Mouse (Mus musculus): ENCODE data around the gene Zfp2. TPM values are rescaled to one million over a fixed set of nuclear protein-coding genes. Genes with fewer than 3 reads are reported as not detected.

The Zfp2 gene
- polyA plus RNA-seq (2015; fragmentation: Nextera tagmentation; extraction: Ambion mirVana): 3.7 and 4.6 TPM in 2 replicates

- peak; percentile 93 for DNase-seq (ENCODE audit: low spot score)
Measured at GRCm38 (mm10) chr11:50915671-50916320, at the start of gene Zfp2. Zfp2 (minus strand) TSS chr11:50916165.

DNA sequence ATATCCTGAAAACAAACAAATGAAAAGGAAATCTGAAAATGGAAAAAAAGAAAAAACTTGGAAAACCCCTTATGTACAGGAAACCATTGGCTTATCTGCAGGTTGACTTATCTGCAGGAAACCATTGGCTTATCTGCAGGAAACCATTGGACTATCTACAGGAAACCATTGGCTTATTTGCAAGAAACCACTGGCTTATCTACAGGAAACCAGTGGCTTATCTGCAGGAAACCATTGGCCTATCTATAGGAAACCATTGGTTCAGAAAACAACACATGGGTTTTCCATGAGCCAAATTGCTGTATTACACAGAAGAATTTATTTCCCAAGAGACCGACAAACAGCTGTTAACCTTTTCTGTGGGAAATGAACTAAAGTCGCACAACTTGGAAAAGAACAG is 48.9 kb upstream of the Zfp2 start:
- no peak for DNase-seq (ENCODE audit: low spot score)

DNA sequence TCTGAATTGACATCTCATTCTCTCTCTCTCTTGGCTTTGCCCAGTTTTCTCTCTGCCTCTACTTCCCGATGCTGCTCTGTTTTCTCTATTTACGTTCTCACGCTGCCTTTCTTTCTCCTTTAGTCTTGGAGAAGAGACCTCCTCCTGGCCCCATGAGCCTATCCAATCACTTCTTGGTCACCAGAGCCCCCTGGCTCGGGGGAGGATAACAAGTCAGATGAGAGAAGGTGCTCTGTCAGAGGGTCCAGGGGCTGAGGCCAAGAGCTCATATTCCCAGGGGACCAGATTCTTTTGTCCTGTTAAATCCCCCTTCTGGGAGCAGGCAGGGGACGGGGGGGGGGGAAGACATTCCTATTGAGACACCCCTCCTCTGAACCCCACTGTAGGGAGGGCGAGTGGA is 37.7 kb upstream of the Zfp2 start, which contains the start of gene Prop1:
Gene Prop1, minus strand, starts transcription at position 101 of the 400 bp plus-strand sequence.
- no peak for DNase-seq (ENCODE audit: low spot score)

DNA sequence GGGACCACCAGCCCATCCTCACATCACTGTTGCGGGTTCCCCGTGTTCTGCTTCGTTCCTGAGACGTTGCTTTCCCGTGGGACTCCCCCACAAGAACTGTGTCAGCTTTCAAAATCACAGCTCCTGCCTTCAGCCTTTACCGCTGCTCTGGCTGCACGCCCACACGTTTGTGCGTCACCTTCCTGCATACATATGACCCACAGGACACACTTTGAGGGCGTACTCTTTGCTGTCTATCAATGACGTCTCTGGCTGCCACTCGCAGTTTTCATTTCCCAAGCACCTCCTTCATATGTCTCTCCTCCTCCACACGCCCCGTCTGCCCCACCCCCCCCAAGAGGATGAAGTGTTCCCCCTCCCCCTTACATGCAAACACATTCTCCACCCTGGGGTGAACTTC is 36.3 kb upstream of the Zfp2 start:
- no peak for DNase-seq (ENCODE audit: low spot score)

GRCm38 (mm10) chr11:50943506-50943905 is 27.5 kb upstream of the Zfp2 start, which contains the start of gene 4933414I15Rik:
4933414I15Rik (minus strand) TSS chr11:50943765.
- no peak for DNase-seq (ENCODE audit: low spot score)

GRCm38 (mm10) chr11:50942386-50942785 is 26.4 kb upstream of the Zfp2 start:
- no peak for DNase-seq (ENCODE audit: low spot score)

DNA sequence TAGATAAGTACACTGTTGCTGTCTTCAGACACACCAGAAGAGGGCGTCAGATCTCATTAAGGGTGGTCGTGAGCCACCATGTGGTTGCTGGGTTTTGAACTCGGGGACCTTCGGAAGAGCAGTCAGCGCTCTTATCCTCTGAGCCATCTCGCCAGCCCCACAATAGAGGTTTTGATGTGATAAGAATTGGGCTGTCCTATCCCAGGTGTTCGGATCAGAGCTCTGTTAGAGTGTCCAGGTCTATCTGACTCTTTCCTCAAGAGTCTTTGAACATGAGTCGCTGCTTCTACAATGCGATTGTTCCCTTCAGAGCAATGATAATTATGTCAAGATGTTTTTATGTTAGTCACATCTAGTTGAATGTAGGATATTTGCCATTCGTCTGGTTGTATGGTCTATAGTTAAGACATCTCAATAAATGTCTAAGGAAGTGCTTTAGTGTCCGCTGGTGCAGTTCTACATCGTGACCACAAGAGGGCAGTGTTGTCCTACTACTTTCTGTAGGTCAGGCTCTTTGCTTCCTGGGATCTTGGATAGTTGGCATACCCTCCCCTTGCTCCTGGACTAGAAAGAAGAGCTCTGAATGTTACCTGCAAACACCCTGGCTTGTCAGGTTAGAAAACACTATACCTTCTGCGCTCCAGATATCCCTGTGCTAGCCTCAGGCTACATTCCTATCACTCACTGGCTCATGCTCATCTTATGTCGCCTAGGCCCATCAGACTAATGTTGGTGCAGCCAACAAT is 23.8 kb upstream of the Zfp2 start:
- DNase-seq (ENCODE audit: low spot score): peak; percentile 71

- DNase-seq (ENCODE audit: low spot score): no peak
Measured at GRCm38 (mm10) chr11:50938435-50938834, 22.5 kb upstream of the Zfp2 start.

- no peak for DNase-seq (ENCODE audit: low spot score)
Measured at GRCm38 (mm10) chr11:50932040-50932439, 16.1 kb upstream of the Zfp2 start.

DNA sequence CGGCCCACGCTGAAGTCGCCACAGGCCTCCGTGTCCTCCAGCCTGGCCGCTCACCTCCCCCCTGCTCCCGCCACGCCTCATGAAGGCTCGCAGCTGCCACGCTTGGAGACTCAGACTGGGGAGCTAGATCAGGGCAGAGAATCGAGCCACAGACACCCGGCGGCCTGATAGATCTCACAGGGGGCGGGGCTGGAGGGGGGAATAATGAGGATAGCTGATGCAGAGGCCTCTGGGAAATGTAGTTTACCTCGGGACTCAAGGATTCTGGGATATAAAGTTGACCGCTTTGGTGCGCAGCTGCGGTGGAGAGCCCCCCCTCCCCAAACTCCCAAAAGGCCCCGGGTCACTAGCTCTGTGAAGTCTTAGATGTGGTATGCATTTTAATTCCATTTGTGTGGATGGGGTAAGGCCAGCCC is 15.5 kb upstream of the Zfp2 start, which contains the start of gene Zfp354b:
Gene Zfp354b, minus strand, starts transcription at position 183 of the 416 bp plus-strand sequence.
- peak; percentile 48 for DNase-seq (ENCODE audit: low spot score)

DNA sequence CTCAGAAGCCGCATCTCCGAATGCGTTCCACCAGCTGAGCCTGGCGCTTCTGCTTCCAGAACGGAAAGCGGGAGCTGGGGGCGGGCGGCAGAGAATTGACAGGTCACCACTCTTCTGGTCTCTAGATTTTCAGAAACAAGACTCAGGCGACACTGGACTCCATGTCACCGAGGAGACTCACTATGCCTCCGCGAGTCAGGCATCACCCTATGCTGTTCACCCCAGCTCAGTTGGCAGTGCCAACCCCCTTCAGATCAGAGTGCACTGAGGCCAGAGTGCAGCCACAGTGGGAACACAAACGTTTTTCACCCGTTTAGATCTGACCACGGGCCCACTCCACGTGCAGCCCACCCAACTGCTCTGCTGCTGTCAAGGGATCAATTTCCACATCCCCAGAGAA is 15.1 kb upstream of the Zfp2 start:
- no peak for DNase-seq (ENCODE audit: low spot score)

DNA sequence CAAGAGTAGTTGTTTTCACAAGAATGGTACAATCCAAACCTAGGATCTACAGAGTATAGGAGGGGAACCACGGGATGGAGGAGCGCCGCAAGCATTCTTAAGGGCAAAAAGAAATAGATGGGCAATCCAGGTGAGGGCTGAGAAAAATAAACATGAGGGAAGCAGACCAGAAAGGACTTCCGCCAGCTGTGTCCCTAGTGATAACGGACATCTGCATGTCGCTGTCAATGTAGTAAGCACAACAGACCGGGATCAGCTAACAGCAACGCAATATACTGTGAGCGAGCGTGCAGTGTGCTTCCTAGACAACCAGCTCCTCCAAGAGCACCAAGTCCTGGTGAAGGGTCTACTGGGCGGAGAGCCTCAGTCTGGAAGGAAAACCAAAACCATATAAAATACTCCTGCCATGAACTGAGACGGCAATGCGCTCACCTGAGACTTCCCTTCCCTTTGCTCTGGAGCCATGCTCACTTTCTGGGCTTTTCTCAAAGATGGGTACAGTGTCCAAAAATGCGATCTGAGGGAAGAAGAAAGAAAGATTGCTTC is 14.6 kb upstream of the Zfp2 start:
- no peak for DNase-seq (ENCODE audit: low spot score)

DNA sequence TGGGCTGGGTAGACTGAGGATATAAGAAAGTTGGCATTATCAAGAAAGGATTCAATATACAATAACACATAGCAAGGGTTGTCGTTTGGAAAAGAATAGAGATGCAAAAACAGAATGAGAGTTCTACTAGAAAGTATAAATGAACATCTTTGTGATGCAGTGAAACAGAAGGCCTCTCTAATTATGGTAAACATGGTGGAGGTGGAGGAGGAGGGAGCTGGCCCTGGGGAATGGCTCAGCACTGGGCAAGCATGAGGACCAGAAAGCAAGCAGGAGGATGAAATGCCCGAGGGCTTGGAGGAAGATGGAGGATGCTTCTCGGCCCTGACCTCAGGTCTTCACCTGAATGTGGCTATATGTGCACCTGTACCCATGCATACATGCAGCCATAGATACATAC is 1.5 kb downstream of the Zfp2 start:
- no peak for DNase-seq (ENCODE audit: low spot score)

- no peak for DNase-seq (ENCODE audit: low spot score)
Measured at GRCm38 (mm10) chr11:50913301-50913700, 2.7 kb downstream of the Zfp2 start.

DNA sequence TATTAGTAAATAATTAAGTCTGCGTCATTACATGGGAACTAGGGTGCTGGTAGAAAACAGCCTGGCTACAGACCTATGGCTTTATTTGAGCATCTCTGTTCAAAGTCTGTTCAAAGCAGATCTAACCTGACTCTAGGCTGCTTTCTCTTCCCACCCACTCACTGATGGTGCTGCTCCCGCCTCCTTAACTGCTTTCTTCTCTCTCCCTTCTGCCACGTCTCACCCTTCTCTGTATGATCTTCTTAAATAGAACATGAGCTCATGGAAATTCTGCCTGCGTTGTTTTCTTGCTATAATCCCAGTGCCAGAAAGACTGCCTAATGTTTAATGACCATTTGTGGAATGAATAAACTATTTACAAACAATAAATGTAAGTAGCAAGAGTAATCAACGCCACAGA is 7.8 kb downstream of the Zfp2 start:
- no peak for DNase-seq (ENCODE audit: low spot score)

- DNase-seq (ENCODE audit: low spot score): no peak
Measured at GRCm38 (mm10) chr11:50897359-50897758, 18.6 kb downstream of the Zfp2 start.

GRCm38 (mm10) chr11:50892441-50892840 is 23.5 kb downstream of the Zfp2 start:
- peak; percentile 19 for DNase-seq (ENCODE audit: low spot score)

GRCm38 (mm10) chr11:50887390-50888128 is 28.4 kb downstream of the Zfp2 start, which contains the start of gene Zfp454:
Zfp454 (minus strand) TSS chr11:50887651.
- DNase-seq (ENCODE audit: low spot score): no peak

DNA sequence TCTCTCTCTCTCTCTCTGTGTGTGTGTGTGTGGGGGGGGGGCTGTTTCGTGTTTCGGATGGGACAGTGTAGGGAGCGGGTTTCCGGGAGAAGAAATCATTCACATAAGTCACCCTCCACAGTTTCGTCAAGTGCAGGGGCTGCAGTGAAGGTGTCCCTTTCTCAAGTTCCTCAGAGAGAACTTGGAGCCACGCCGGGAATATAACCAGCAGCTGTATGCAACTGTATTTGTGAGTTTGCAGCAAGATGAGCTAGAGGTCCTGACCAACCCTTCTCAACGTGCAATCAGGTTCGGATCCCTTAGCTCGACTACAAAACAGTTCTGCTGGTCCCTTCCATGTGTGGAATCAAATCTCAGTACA is 29.1 kb downstream of the Zfp2 start:
- DNase-seq (ENCODE audit: low spot score): no peak

GRCm38 (mm10) chr11:50886231-50886932 is 29.6 kb downstream of the Zfp2 start:
- DNase-seq (ENCODE audit: low spot score): no peak

GRCm38 (mm10) chr11:50883756-50884155 is 32.2 kb downstream of the Zfp2 start:
- peak; percentile 9 for DNase-seq (ENCODE audit: low spot score)
